Mouse (Mus musculus) heart, postnatal 36 days (tissue): ENCODE data around the gene Tsc22d1. TPM values are rescaled to one million over a fixed set of nuclear protein-coding genes. Genes with fewer than 3 reads are reported as not detected.

Source experiments
- DNase-seq, 2 experiments: peaks; one replicate each; pipeline ENCODE4 v3.0.0; 2021 to 2022
- intact Hi-C: fragments of 180-260 bp; cut with DNase I; formaldehyde crosslinking; loops from one replicate; pipeline ENCODE4 v1.15.1; 2025
- total RNA-seq, 2 experiments: library from RNA; stranded (reverse); gene quantifications; 2 replicates each; pipeline ENCODE4 v1.2.3; 2021

The Tsc22d1 gene
- total RNA-seq, 2 experiments from 2014 or later = 385 to 457 TPM

DNA sequence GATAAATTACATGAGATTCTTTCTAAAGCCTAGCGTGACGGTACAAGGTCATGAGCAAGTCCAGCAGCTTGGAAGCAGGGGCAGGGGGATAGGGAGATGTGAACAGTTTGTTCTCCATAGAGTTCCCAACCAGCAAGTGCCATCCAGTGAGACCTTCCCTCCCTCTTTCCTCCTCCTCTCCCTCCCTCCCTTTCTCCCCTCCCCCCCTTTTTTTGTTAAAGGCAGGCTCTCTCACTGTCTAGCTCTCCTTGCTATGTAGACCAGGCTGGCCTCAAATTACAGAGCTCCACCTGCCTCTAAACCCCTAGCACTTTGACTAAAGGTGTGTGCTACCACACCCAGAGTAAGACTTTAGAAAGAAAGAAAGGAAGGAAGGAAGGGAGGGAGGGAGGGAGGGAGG, 63.3 kb downstream of the Tsc22d1 start:
- intact Hi-C loops = loop anchor here (10.0 kb wide), 2 partner anchors 463 to 603 kb away; partner anchors contain the start of gene Gtf2f2
- no peak for DNase-seq

DNA sequence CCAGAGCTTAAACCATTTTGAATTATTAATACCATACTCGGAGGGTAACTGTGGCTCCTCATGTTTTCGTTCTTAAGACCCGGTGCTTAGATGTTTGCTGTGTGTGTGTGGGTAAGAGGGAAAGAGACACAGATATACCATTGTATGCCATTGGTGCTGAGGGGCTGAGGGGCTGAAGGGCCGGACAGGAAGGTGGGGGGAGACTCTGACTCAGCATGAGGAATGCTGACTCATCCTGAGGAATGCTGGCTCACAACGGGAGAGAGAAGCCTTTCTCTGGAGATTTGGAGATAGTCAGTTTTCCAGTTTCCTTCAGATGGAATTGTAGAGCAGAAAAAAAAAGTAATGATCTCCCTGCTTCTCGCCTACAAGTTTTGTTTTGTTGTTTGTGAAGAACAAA, 63.9 kb downstream of the Tsc22d1 start:
- DNase-seq = no peak
- intact Hi-C loops = loop anchor here (1.0 to 10.0 kb wide), 3 partner anchors 464 to 604 kb away; partner anchors contain the start of gene Gtf2f2

DNA sequence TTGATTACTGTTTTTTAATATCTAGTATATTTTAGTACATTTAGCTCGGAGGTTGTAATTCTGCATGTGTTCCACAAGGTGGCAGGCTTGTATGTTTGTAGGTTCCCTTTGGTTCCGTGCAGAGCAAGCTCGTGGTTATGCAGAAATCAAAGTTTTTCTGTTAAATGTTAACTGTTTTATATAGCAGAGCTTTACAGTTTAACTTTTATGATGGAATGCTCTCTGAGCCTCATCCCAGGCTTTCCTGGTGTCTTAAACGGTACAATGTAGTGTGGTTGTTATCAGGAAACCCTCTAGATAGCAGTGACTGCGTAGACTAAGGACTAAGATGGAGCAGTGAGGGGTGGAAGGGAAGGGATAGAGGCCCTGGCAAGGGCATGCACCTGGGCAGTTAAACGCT, 65.1 kb downstream of the Tsc22d1 start:
- intact Hi-C loops = loop anchor here (1.0 to 10.0 kb wide), 3 partner anchors 465 to 605 kb away; partner anchors contain the start of gene Gtf2f2
- peak in 1 of 2 experiments; percentile 37 for DNase-seq

DNA sequence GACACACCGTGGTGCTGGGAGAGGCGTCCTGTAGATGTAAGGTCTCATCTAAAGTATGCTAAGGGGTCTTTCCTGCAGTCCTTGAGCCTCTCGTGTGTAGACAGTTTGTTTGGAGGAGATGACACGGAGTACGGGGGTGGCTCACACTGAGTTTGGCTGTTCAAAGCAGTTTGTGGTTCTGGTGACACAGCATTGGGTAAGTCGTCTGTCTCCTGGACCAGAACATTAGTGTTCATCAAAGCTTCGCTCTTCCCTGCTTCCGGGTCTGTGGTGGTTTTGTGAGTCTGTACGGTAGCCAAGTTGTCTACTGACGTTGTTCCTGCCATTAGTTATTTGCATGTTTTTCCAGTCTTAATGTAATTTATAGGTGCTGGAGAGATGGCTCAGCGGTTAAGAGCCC, 65.7 kb downstream of the Tsc22d1 start:
- intact Hi-C loops = no loop called here
- no peak for DNase-seq

DNA sequence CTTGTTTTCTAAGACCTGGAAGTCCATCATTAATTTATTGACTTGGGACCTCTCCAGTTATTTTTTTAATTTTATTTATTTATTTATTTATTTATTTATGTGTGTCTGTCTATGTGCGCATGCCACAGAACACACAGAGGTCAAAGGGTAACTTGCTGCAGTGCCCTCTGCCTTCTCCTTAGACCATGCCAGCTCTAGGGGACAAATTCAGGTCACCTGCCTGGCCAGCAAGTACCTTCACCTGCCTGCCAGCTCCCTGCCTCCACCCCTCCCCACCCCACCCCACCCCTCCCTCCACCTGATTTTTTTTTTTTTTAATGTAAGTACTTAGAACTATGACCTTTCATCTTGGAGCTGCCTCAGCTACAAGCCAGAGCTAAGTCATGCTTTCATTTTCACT, 68.9 kb downstream of the Tsc22d1 start:
- intact Hi-C loops = no loop called here
- no peak for DNase-seq

DNA sequence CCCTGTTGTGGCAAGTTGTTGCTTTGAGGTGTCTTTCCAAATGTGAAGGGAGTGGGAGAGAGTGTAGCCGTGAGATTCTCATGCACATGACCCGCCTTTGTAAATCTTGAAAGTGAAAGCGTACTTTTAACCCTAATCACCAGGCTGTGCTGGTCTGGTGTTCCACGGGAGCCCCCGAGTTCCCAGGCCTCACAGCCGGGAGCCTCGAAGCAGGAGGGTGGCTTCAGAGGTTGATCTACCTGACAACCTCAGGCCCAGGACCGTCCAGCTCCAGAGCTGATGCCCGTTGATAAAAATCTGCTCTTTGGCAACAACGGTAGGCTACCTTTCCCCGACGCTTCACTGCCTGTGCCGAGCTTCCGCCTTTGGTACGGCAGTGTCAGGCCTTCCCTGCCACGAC, 72.8 kb downstream of the Tsc22d1 start:
- no peak for DNase-seq
- intact Hi-C loops = no loop called here

DNA sequence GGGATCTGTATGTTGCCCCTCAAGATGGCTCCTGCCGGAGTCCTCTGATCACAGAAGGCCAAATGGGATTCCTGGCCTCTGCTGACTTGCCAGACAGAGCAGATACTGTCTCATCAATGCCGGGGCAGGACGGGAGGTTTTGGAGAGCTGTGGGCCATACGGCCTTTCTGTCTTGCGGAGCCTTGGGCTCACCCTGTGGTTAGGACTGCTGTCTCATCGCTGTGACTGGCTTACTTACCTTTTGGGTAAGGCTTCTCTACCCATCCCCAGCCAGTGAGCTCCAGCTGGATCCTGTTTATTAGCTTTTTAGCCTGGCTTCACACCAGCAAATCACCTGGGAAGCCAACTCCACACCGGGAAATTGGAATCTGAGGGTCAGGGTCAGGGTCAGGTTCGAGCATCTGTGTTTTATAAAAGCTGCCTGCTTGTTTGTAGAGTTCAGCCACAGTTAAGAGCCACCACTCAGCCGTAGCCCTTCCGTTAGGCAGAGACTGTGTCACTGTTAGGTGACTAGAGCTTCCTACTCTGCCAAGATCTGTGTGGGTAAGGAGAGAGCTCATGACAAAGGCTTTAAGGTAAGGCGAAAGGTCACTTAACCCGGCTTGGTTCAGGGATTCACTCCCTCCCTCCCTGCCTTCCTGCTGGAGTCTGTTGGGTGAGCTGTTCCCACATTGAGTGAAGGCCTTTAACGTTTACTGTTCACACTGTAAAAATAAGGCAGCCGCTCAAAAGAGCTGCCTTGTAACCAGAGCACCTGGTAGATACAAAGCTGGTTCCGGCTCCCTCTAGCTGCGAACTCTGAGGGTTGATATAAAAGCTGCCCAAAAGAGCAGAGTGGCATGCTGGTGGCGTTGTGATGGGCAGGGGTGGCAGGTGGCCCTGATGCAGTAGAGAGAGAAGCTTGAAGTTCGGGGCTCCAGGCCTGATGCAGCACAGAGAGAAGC, 73.6 kb downstream of the Tsc22d1 start:
- intact Hi-C loops = no loop called here
- DNase-seq = no peak

DNA sequence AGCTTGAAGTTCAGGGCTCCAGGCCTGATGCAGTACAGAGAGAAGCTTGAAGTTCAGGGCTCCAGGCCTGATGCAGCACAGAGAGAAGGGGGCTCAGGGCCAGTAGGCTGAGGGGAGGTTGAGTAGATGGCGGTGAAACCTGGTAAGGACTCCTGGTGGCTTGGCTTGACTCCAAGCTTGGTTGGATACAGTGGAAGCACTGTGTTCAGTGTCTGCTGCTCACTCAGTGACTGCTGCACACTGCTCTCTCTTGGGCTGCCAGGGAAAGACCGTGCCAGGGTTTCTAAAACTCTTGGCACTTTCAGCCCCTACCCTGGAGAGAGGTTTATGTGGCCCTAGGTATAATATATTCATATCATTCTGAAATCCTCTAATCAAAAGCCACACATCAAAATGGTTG, 74.4 kb downstream of the Tsc22d1 start:
- intact Hi-C loops = no loop called here
- no peak for DNase-seq

DNA sequence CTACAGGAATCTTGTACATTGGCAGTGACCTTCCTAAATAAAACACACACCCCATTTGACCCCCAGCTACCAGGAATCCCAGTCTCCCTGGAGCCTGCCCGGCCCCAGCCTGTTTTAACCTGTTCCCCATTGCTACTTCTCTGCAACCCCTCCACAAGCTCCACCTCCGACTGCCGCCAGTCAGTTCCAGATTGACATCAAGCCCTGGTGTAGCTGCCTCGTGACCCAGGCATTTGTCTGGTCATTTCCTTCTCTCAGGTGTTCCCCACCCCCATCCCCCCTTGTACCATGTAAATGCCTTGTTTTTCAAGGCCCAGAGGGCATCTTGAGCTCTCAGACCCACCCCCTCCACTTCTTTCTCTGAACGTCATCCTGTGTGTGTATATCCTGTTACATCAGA, 80.3 kb downstream of the Tsc22d1 start:
- intact Hi-C loops = no loop called here
- no peak for DNase-seq

DNA sequence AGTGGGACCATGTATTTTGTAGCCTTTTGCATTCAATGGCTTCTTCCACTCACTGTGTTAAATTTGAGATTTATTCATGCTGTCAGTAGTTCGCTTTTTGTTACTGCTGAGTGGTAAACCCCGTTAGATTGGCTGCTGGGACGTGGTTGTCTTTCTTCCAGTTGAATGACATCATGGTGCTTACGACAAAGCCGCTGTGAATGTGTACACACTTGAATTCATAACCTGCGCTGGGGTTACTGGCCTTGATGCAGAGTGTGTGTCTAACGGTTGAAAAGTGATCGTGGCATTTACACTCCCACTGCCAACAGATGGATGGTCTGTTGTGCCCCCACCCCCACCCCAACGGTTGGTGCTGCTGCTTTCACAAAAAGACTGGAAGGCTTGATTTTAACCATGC, 82.4 kb downstream of the Tsc22d1 start:
- intact Hi-C loops = no loop called here

DNA sequence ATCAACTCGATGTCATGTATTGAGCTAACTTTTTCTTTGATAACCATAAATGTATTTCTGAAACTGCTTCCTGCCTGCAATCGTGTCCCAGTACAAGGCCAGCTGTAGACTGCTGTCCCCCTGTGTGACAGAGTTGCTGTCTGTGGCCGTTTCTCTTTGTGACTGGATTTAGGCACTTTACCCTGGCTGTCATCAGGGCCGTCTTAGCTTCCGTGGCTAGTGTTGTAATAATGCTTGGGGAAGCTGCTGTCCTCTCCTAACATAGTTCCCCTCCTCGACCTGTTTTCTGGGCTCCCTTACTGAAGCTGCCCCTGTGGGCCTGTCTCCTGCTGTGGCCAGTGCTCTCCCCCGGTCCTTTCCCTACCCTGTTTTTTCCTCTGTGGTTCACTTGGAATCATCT, 83.4 kb downstream of the Tsc22d1 start:
- intact Hi-C loops = no loop called here
- no peak for DNase-seq

More for the DNA sequence above, 82.4 kb downstream of the Tsc22d1 start:
- no peak for DNase-seq

DNA sequence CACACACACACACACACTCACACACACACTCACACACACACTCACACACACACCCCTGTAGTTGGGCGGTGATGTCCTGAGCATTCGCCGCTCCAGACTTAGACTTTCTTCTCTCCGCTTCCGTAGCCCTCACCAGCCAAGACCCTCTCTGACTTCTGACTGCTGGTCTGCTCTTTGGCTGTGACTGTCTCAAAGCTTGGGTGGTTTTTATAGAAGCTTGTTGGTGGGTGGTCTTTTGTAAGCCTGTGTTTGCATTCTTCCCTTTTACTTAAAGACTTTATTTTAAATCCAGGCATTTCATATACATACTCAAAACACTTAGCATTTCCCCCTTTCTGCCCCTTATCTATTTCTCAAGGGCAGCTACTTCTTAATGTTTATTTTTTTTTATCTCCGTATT, 84.7 kb downstream of the Tsc22d1 start:
- DNase-seq = no peak
- intact Hi-C loops = no loop called here

DNA sequence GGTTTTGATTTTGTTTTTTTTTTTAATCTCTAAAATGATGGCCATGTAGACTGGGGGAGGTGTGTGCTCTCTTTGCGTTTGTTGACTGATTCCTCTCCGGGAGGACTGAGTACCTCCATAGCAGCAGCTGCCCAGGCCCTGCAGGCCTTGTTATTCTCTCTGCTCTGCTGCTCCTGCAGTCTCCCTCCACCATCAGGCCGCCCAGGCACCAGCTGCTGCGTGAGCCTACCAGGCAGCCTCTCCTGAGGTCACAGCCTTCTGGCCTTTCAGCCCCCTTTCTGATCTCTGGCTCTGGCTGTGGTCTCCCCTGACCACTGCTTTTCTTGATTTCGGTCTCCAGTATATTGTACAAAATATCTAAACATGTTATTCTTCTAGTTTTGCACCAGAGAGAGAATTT, 85.3 kb downstream of the Tsc22d1 start:
- intact Hi-C loops = loop anchor here (5.0 kb wide), 2 partner anchors 242 to 452 kb away; no protein-coding TSS in a partner anchor
- DNase-seq = no peak

DNA sequence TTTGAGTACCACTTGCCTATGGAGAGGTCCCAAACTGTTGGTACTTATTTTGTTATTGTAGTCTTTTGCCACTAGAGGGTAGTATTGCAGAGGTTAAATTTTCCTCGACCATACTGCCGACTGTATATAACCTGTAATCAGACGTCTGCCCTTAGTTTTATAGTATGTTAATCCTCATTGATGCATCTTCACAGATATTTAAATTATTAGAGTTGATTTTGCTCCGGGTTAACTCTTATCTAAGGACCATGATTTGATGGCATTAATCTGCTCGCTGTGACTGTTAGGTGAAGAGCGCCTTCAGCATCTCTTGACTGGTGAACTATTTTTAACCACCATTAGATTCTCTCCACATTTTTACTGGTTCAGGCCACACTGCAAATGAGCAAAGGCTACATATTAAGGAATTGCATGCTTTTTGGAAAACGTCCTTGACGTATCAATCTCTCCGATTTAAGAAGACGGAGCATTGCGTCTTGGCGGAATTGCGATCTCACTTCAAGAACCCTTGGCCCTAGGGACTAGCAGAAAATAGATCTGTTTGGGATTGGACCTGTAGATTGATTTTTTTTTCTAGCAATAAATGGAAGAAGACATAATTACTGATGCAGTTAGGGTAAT, 88.6 kb downstream of the Tsc22d1 start:
- DNase-seq = peak in 1 of 2 experiments; percentile 37
- intact Hi-C loops = loop anchor here (1.0 to 5.0 kb wide), 3 partner anchors 239 to 505 kb away; no protein-coding TSS in a partner anchor

DNA sequence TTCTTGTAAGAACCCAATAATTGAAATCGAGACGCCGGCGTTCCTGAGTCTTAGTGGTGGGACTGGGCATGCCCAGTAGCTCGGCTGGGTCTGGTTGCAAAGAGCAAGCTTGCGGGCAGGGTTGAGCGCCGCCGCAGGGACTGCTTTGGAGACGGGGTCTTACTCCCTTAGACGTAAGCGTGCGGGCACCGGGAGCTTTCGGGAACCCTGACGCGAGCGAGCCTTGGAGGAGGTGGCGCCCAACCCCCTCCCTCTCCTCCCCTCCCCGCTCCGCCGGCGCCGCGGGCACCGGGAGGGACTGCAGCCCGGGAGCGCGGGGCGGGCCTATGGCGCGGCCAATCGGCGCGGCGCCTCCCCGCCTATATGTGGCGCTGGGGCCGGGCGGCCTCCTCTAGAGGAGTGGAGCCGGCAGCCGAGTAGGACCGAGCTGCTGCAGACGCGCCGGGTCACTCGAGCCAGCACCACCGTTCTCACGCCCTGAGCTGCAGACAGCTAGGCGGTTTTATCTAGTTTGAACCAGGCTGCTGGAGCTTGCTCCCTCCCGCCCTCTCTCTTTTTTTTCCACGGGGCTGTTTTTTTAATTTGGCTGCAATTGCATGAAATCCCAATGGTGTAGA, 89.5 kb downstream of the Tsc22d1 start:
- DNase-seq = peak; percentile 95 to 97
- intact Hi-C loops = loop anchor here (1.0 to 5.0 kb wide), 6 partner anchors 238 to 448 kb away; no protein-coding TSS in a partner anchor

DNA sequence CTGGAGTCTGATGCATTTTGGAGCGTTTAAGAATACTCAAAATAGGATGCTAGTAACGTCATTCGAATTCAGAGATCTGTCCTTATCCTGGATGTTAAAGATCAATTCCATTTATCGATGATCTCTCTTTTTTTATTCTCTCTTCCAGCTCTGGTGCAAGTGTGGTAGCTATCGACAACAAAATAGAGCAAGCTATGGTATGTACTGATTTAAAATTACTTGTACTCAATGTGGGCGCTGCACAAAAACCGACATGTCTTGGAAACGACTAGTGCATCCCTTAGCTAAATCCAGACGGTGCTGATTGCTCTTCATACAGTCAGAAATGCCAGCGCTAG, 90.3 kb downstream of the Tsc22d1 start:
- intact Hi-C loops = loop anchor here (2.0 to 5.0 kb wide), 5 partner anchors 112 to 314 kb away; no protein-coding TSS in a partner anchor
- DNase-seq = no peak

DNA sequence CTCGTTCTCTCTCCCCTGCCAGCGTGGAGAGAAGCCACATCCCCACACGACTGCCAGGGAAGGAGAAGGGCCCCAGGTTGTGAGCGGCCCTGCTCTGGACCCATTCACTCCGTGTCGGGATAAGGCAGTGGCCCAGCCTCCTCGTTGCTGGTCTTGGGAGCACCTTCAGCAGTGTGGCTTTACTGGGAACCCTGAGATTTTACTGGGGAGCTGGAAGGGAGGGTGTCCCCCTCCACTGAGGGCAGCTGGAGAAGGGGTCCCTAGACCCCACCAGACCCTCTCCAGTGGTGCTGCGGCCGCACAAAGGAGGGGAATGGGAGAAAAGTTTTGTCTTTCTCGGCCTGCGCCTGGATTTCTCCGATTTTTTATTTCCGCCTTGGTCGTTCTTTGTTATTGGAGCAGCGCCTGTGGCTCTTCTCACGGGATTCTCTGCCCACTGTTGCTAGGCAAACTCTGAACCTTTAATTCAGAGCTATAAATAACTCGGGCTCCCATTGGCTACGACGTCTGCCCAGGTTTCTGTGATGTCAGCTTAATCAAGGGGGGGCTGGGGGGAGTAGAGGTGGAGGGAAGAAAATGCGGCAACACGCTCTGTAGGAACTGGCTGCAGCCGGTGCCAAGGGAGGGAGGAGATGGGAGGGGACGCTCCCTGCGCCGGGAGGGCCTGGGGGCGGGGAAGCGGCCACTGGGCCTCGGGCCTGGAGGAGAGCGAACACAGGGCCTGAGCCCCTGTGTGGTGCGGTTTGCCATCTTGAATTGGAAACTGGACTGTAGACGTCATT, 90.9 kb downstream of the Tsc22d1 start:
- DNase-seq = peak; percentile 84 to 86
- intact Hi-C loops = loop anchor here (2.0 to 5.0 kb wide), 6 partner anchors 112 to 313 kb away; no protein-coding TSS in a partner anchor

DNA sequence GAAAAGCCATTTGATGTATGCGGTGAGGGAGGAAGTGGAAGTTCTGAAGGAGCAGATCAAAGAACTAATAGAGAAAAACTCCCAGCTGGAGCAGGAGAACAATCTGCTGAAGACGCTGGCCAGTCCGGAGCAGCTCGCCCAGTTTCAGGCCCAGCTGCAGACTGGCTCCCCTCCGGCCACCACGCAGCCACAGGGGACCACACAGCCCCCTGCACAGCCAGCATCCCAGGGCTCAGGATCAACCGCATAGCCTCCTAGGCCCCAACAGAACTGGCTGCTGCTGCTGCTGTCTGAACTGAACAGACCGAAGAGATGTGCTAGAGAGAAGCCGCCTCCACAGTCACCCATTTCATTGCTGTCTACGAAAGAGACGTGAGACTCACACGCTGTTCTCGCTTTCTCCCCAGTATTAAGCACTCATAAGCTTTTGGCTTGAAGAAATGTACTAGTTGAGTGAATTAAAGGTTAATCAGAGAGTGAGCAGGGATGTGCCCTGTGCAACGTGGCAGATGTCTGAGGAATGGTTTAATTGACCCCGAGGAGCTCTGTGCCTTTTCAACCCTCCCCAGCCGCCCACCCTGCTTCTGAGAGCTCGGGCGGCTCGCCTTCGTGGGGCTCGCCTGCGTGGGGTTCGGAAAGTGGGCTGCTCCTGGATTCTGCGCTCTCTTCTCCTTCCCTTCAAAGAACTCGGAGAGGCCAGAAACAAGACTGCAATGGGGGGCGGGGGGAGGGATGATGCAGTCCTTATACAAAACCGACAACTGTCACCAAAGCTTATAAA, 91.9 kb downstream of the Tsc22d1 start:
- intact Hi-C loops = loop anchor here (2.0 to 5.0 kb wide), 3 partner anchors 111 to 191 kb away; no protein-coding TSS in a partner anchor
- peak in 1 of 2 experiments; percentile 54 for DNase-seq

DNA sequence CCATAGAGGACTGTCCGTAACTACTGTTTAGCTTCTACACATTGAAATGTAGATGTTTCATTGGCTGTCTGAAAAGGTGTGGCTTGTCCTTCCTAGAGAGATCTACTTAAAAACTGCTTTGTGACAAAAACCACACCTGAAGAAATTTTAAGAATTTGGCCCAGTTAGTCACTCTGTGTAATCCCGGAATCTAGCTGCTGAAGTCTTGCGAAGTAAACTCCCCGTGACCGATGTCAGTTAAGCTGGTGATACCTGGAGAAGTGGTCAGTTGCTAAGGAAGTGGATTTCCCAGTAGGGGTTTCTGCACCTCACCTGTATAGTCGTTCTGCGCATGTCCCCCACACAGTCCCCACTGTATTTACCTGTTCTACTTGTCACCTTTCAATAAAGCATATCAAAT, 92.6 kb downstream of the Tsc22d1 start:
- intact Hi-C loops = loop anchor here (2.0 to 5.0 kb wide), 3 partner anchors 110 to 190 kb away; no protein-coding TSS in a partner anchor

More for the DNA sequence above, 92.6 kb downstream of the Tsc22d1 start:
- DNase-seq = no peak
